ENCODE assay signal across 12 mouse cellular contexts in the genomic region with DNA sequence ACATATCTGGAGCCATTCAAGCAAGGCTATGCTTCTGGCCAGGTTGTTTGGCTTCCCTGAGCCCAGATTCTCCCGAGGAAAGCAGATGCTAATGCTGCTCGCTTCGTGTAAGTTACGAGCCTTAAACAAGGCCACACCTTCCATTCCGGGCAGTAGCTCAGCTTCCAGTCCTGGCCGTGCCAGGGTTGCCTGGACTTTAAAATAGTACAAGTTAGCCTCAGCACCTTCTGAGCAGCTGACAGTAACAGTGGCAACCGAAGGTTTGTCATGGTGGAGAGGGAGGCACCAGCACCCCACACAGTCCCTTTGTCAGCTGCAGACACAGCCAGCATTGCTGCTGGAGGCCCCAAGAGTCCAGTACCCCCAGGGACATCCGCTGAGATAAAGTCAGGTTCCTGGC.
A peak's percentile ranks its signal among the peaks of the same experiment; 100 is the strongest.
DNase-seq lines count a peak whose midpoint lies in the region; ATAC-seq and TF ChIP-seq lines count a peak whose summit lies in the region.
"Had no signal": no experiment of that assay in that cellular context is flagged by ENCODE, and none has a peak within 500 bp of the region (broad histone marks: within the 10 kb centered on the region; RNA-seq: fewer than 3 reads in every experiment).

No protein-coding gene starts in this region.

- H3K4me2 ChIP-seq in forebrain, embryonic 12.5 days: no peak overlapping the region
- no peak overlapping the region for H3K4me2 ChIP-seq in forebrain, postnatal 0 days (ENCODE audit: low read depth)
- H3K4me2 ChIP-seq in kidney, embryonic 15.5 days: no peak overlapping the region
- H3K4me2 ChIP-seq in forebrain, embryonic 15.5 days (replicated peaks): no peak overlapping the region
- H3K4me2 ChIP-seq in neural tube, embryonic 13.5 days: no peak overlapping the region

- 0 out of 2 replicates have a peak, but pooled peaks cover 4% of the 10 kb centered on the region for H3K36me3 ChIP-seq in forebrain, embryonic 12.5 days (replicated peaks)
- H3K36me3 ChIP-seq in forebrain, postnatal 0 days (ENCODE audit: insufficient read depth): no peaks in the 10 kb centered on the region
- H3K36me3 ChIP-seq in kidney, embryonic 15.5 days: 0 out of 2 replicates have a peak, but pooled peaks cover 2% of the 10 kb centered on the region
- H3K36me3 ChIP-seq in forebrain, embryonic 15.5 days: no peaks in the 10 kb centered on the region
- no peaks in the 10 kb centered on the region for H3K36me3 ChIP-seq in neural tube, embryonic 13.5 days

- peaks cover 55% of the 10 kb centered on the region for H3K4me1 ChIP-seq in forebrain, embryonic 12.5 days
- peaks cover 15% of the 10 kb centered on the region; the same call in 1 of the 2 replicates for H3K4me1 ChIP-seq in forebrain, postnatal 0 days (ENCODE audit: insufficient read depth)
- H3K4me1 ChIP-seq in kidney, embryonic 15.5 days: peaks cover 45% of the 10 kb centered on the region
- H3K4me1 ChIP-seq in forebrain, embryonic 15.5 days: peaks cover 59% of the 10 kb centered on the region
- peaks cover 53% of the 10 kb centered on the region for H3K4me1 ChIP-seq in neural tube, embryonic 13.5 days (replicated peaks)

- H3K4me3 ChIP-seq in forebrain, embryonic 12.5 days (replicated peaks): no peak overlapping the region
- no peak overlapping the region for H3K4me3 ChIP-seq in forebrain, postnatal 0 days (ENCODE audit: low read depth, low read length)
- H3K4me3 ChIP-seq in kidney, embryonic 15.5 days (replicated peaks): no peak overlapping the region
- no peak overlapping the region for H3K4me3 ChIP-seq in forebrain, embryonic 15.5 days
- H3K4me3 ChIP-seq in neural tube, embryonic 13.5 days: no peak overlapping the region

- 65% methylated on average over 8 of the region's 8 CpGs for WGBS in forebrain, embryonic 12.5 days
- WGBS in forebrain, postnatal 0 days: 61% methylated on average over 8 of the region's 8 CpGs
- 44% methylated on average over 8 of the region's 8 CpGs for WGBS in kidney, embryonic 15.5 days
- WGBS in forebrain, embryonic 15.5 days: 59% methylated on average over 8 of the region's 8 CpGs
- WGBS in neural tube, embryonic 13.5 days: 60% methylated on average over 8 of the region's 8 CpGs

- H3K27me3 ChIP-seq in forebrain, embryonic 12.5 days: no peaks in the 10 kb centered on the region
- H3K27me3 ChIP-seq in forebrain, postnatal 0 days (ENCODE audit: insufficient read depth, low read length): no peaks in the 10 kb centered on the region
- no peaks in the 10 kb centered on the region for H3K27me3 ChIP-seq in kidney, embryonic 15.5 days
- H3K27me3 ChIP-seq in forebrain, embryonic 15.5 days: no peaks in the 10 kb centered on the region
- no peaks in the 10 kb centered on the region for H3K27me3 ChIP-seq in neural tube, embryonic 13.5 days

- no peak for ATAC-seq in forebrain, embryonic 12.5 days (ENCODE audit: low FRiP score)
- no peak for ATAC-seq in forebrain, postnatal 0 days
- ATAC-seq in kidney, embryonic 15.5 days (replicated peaks; ENCODE audit: low FRiP score): no peak
- ATAC-seq in forebrain, embryonic 15.5 days (replicated peaks): no peak
- no peak for ATAC-seq in neural tube, embryonic 13.5 days (ENCODE audit: low read depth)
- ATAC-seq: activated CD4-positive, CD25-positive, alpha-beta regulatory T cell, adult 4 months had no signal

- no peak for DNase-seq in forebrain, postnatal 0 days
- no peak for DNase-seq in kidney, postnatal 25 days
- DNase-seq in right cerebral cortex, adult 18-20 months: no peak
- no peak for DNase-seq in ovary, postnatal 10 days (ENCODE audit: low spot score)
- DNase-seq: cerebellum, postnatal 14 days; right cerebral cortex, postnatal 25 days had no signal

- no peak overlapping the region for H3K9ac ChIP-seq in forebrain, embryonic 12.5 days
- H3K9ac ChIP-seq in forebrain, postnatal 0 days: no peak overlapping the region
- no peak overlapping the region for H3K9ac ChIP-seq in kidney, embryonic 15.5 days
- no peak overlapping the region for H3K9ac ChIP-seq in forebrain, embryonic 15.5 days (replicated peaks)
- H3K9ac ChIP-seq in neural tube, embryonic 13.5 days: no peak overlapping the region
- H3K9ac ChIP-seq: liver, embryonic 14.5 days had no signal

- no peak for TF ChIP-seq CTCF in forebrain, postnatal 0 days (IDR thresholded peaks at IDR 0.05; ENCODE audit: low read depth)

- H3K9me3 ChIP-seq in forebrain, embryonic 12.5 days: no peaks in the 10 kb centered on the region
- H3K9me3 ChIP-seq in forebrain, postnatal 0 days (ENCODE audit: low read length): no peaks in the 10 kb centered on the region
- H3K9me3 ChIP-seq in kidney, embryonic 15.5 days (replicated peaks): no peaks in the 10 kb centered on the region
- no peaks in the 10 kb centered on the region for H3K9me3 ChIP-seq in forebrain, embryonic 15.5 days
- H3K9me3 ChIP-seq in neural tube, embryonic 13.5 days: no peaks in the 10 kb centered on the region

- H3K27ac ChIP-seq in forebrain, embryonic 12.5 days: peak overlapping the region; percentile 25; the same call in 1 of the 2 replicates
- H3K27ac ChIP-seq in forebrain, postnatal 0 days (ENCODE audit: low read depth, low read length): no peak overlapping the region
- 0 out of 2 replicates have a peak overlapping the region, but pooled peaks have one; percentile 27 for H3K27ac ChIP-seq in kidney, embryonic 15.5 days
- H3K27ac ChIP-seq in forebrain, embryonic 15.5 days (replicated peaks): peak overlapping the region; percentile 35
- H3K27ac ChIP-seq in neural tube, embryonic 13.5 days (replicated peaks): peak overlapping the region; percentile 56; the same call in 1 of the 2 replicates
- H3K27ac ChIP-seq: liver, embryonic 14.5 days had no signal
